Mouse (Mus musculus) urinary bladder, postnatal 25 days (tissue): ENCODE measurements around the gene Wdr89.
"Not testable (repeated sequence)": the region's sequence is repeated elsewhere in the genome, so short reads cannot be mapped to it uniquely, and the experiment has no call there.

Experiments
- DNase-seq: peaks from one replicate; pipeline ENCODE4 v3.0.0; 2022; ENCODE audit warnings: low spot score

Wdr89 gene

GRCm38 (mm10) chr12:75669258-75670106, at the start of gene Wdr89:
Wdr89 (minus strand) TSS chr12:75669537.
- peak; percentile 95 for DNase-seq

GRCm38 (mm10) chr12:75713596-75713995, 44.3 kb upstream of the Wdr89 start:
- no peak for DNase-seq

- DNase-seq = not testable (repeated sequence)
These were observed 43.6 kb upstream of the Wdr89 start for GRCm38 (mm10) chr12:75712905-75713304.

DNA sequence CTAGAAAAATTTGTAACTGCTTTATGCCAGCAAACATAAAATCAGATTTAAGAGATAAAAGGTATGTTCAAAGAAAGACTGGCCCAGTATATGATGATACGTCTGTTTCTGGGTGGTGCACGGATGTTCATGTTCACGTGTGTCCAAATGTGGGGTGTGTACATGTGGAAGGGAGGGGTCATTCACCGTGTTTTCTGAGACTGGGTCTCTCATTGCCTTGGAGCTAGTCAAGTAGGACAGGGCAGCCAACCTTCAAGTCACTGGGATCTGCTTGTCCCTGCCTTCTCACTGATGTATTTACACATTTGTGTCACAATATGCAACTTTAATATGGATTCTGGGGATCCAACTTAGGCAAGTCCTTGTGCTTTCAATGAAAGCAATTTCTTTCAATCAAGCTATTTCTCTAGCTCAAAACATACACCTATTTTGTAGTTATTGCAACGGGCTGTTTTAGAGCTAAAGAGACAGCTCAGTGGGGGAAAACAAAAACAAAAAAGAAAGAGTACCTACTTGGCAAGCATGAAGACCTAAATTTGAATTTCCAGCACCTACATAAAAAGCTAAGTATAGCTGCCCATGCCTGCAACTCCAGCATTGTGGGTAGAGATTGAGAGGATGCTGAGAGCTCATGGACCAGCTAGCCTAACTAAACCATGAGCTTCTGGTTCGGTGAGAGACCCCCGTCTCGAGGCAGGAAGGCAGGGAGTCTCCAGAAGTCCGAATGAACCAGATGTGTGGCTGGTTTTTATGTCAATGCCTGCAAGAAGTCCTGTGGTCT, 41.4 kb upstream of the Wdr89 start:
- DNase-seq = no peak

GRCm38 (mm10) chr12:75709506-75709905, 40.2 kb upstream of the Wdr89 start:
- no peak for DNase-seq

- DNase-seq = no peak
These were observed 37.3 kb upstream of the Wdr89 start for GRCm38 (mm10) chr12:75706670-75707069.

DNA sequence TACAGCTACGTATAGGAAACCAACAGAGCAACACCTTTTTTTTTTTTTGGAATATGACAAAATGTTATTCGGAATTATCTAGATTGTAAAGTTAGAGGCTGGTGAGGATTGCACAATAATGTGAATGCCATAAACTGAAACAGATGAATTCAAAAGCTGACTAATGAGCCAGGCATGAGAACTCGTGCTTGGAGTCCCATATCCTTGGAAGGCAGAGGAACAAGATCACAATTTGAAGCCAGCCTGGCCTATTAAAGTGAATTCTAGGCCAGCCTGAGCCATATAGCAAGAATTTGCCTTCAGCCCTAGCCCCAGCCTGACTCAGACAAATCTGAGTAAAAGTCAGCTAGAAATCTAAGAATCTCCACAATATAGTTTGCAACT, 33.4 kb upstream of the Wdr89 start:
- no peak for DNase-seq

DNA sequence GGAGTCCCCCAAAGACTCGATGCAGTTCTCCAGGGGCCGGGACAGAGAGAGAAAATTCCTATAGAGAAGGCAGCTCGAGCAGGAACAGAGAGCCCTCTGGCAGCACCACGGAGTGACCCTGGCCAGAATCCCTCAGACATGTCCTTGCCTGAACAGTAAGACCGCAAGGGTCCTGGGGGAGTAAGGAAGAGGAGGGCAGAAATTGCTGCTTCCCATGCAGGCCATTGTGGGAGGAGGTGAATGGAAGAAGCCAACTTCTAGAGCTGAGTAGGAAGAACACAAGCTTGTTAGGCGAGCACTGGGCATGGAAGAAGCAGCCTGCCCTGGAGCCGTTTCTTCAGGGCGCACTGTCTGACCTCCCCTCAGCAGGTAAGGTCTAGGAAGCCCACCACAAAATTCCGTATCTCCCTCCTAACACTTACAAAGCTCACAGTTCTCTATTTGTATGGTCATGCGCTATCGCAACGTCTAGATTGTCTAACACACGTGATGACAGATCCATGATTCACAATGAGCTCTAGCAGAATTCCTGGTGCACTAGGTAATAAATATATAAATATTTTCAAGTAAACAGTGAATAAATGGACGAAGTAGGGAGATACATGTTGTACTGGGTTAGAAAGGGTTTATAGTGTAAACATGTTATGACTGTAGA, 32.9 kb upstream of the Wdr89 start:
- DNase-seq = peak; percentile 8

DNA sequence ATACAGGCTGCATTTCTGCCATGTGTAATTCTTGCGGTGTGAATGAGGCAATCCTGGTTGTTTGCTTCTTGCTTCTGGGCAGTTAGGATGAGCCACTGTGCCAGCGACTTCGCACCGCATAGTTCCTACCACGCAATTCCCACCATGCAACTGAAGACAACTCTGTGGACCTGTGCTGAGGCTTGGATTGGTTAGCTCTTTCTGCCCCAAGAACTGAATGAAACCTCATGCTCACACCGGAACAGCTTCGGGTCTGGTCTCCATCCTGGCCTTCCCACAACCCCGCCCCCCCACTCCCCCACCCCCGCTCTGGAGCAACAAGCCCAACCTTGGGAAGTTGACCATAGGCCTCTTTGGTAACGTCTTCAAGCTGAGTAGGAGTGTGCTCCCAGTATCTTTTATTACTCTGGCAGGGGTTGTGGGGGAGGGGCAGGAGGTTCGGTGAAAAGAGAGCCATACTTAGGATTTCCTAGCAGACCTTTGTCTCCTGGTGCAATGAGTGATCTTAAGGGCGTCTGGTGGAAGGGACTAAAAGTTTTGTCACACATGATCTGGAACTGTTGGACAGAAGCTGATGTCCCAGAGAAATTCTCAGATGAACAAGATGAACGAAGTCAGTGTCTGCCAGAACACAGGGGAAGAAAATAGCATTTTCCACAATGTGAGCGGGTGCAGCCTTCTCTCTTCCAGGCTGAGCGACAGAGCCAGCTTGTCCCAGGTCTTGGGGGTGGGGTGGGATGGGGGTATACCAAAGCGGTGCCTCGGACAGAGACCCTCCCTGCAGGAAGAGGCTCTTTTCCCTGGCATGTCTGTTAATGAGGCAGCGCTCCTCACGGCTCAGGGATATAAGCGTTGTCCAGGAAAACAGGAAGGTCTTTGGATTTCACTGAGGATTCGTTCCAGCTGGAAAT, 32.1 kb upstream of the Wdr89 start:
- peak; percentile 27 for DNase-seq

- DNase-seq = no peak
These were observed 29.4 kb upstream of the Wdr89 start for GRCm38 (mm10) chr12:75698692-75699091.

- not testable (repeated sequence) for DNase-seq
These were observed 26.5 kb upstream of the Wdr89 start for GRCm38 (mm10) chr12:75695845-75696244.

DNA sequence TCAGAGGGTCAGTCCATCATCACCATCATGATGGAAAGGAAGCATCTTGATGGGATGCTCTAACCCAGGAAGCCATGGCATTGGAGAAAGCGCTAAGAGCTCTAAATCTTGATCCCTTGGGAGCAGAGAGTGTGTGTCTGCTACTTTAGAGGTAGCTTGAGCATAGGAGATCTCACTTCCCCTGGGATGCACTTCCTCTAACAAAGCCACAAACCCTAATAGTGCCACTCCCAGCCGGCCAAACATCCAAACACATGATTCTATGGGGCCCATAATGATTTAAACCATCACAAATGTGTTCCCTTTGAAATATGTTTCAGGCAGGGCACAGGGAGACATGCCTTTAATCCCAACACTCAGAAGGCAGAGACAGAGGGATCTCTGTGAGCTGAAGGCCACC, 19.7 kb upstream of the Wdr89 start:
- no peak for DNase-seq

DNA sequence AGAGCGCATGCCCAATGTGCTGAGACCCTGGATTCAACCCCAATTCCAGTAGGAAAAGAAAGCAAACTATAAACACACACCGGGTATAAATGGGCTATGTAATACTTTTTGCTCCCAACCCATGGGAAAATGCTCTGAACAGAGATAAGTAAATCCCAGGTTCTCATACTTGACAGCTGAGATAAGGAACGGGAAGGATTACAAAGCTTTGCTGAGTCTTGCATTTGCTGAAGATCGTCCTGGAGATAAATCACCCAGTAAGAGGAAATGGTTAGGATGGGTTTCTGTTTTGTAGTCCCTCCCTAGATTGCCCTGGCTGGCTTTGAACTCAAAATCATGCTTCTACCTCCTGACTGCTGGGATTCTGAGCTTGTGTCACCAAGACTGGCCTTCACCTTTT, 18.0 kb upstream of the Wdr89 start:
- DNase-seq = no peak

DNA sequence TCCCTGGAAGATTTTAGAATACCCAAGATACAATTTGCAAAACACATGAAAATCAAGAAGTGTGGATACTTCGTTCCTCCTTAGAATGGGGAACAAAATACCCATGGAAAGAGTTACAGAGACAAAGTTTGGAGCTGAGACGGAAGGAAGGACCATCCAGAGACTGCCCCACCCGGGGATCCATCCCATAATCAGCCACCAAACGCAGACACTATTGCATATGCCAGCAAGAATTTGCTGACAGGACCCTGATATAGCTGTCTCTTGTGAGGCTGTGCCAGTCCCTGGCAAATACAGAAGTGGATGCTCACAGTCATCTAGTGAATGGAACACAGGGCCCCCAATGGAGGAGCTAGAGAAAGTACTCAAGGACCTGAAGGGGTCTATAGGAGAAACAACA, 14.7 kb upstream of the Wdr89 start:
- not testable (repeated sequence) for DNase-seq

DNA sequence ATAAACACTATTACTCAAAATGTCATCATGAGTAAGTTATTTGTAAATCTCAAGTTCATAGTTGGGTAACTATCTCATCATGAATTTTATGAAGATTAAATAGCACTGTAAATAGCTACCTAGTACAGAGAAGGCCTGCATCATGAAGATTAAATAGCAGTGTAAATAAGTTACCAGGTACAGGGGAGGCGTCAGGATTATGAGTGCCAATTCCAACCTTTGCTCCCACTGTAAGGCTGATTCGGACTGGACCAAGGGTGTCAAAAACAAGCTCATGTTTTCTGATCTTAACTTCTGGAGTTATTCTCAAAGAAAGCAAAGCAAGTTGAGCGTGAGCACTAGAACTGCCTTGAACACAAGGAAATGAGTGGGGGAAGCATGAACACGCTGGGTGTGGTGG, 14.3 kb upstream of the Wdr89 start:
- no peak for DNase-seq

- DNase-seq = no peak
These were observed 13.5 kb upstream of the Wdr89 start for GRCm38 (mm10) chr12:75682842-75683241.

DNA sequence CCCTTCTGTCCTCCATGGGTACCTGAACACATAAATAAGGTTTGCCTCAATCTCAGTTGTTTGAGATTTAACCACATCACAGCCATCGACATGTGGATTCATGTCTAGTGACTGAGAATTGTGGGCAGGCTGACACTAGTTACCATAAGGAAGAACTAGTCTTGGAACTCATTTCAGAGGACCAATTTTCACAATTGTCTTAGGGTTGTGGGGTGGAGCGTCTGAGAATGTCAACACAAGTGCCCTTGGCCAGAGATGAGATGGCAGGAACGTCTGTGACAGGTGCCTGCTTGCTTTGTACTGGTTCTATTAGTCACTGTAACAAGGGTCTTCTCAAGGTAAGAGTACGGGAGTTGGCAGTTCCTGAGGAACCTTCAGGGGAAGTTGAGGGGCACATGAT, 11.8 kb upstream of the Wdr89 start:
- DNase-seq = no peak

- DNase-seq = no peak
These were observed 9.1 kb upstream of the Wdr89 start for GRCm38 (mm10) chr12:75678393-75678792.

GRCm38 (mm10) chr12:75672630-75673029, 3.3 kb upstream of the Wdr89 start:
- no peak for DNase-seq

- DNase-seq = no peak
These were observed 2.5 kb upstream of the Wdr89 start for GRCm38 (mm10) chr12:75671759-75672315.

- DNase-seq = no peak
These were observed 1.3 kb upstream of the Wdr89 start for GRCm38 (mm10) chr12:75670611-75671010.

DNA sequence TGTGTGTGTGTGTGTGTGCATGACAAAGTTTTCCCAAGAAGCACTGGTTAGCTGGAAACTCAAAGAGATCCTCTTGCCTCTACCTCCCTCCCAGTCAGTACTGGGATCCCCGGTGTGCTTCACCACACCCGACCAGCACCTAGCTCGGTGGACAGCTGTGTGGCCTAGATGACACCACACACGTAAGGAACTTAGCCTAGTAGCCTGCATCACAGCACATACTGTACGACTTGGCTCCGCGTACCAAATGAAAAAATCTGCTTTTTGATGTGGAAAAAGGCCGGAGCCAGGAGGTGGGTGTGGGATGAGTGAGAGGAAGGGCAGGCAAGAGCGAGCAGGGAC, 450 bp downstream of the Wdr89 start:
- no peak for DNase-seq
